Mouse (Mus musculus) T-helper 17 cell (primary cell): Measurements from ENCODE around the gene Zdhhc12.

Experiments used
- in situ Hi-C, 2 experiments: fragments of 300-600 bp; cut with MboI, MseI; formaldehyde crosslinking; loops; 1 replicate in 1 of 2; 2 replicates in 1 of 2; pipeline ENCODE4 v1.15.1; 2025; ENCODE audit warnings: high pct_unique_total_duplicates in 2 of 2

Zdhhc12 gene

DNA sequence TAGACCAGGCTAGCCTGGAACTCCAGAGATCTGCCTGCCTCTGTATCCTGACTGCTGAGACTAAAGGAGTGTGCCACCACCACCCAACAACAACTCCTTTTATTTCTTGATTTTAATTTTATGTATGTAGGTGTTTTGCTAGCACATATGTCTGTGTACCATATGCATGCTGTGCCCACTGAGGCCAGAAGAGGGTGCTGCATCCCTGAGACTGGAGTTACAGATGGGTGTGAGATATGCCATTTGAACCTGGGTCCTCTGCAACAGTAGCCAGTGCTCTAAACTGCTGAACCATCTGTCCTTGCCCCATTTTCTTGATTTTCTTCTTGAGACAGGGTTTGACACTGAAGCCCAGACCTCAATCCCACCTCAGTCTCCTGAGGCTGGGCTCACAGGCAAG, 12.9 kb upstream of the Zdhhc12 start:
- in situ Hi-C loops, result loop anchor here (10.0 kb wide), 1 partner anchor 58 kb away; no protein-coding TSS in a partner anchor

DNA sequence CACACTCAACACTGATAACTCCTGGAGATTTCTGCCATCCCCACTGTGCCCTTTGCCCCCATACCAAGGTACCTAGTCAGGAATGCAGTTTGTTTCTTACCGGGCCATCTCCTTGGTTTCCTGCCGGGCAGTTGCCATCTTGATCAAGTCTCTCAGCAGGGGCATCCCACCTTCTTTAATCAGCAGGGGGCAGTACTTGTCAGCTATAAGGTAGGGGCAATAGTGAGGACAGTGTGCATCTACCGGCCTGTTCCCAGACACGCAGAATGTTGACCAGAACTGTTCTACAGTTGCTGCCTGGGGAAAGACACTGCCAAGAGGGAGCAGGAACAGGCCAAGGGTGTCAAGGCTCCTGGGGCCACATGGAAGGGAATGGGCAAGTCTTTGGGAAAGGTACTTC, 6.8 kb upstream of the Zdhhc12 start:
- in situ Hi-C loops, result loop anchor here (10.0 kb wide), 1 partner anchor 65 kb away; no protein-coding TSS in a partner anchor

DNA sequence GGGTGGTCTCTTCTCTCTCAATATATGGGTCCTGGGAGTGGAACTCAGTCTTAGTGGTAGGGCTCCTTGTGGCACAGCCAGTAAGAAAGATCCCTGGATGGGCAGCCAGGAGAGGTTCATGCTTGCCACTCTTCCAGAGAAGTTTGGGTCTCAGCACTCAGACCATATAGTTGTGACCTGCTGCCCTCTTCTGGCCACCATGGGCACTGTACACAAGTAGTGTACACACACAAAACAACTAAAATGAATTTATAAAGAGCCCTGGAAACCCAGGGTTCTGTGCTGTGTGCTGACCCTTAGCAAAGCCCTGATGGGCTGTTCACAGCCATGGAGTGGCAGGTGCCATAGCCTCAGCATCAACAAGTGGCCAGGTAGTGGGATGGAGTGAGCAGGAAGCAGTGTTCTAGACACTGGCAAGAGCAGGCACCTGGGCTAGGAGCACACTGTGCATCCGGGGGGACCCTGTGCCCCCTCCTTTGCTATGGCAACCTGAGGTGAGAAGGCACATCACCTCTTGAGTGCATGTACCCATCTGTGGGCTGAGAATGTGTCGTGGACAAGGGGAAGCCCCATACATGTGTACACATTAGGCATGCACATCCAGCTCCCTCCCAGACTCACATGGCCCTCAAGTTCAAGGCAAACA, 2.6 kb upstream of the Zdhhc12 start:
- in situ Hi-C loops, result loop anchor here in 1 of 2 experiments (5.0 kb wide), 1 partner anchor 54 kb away; no protein-coding TSS in a partner anchor

DNA sequence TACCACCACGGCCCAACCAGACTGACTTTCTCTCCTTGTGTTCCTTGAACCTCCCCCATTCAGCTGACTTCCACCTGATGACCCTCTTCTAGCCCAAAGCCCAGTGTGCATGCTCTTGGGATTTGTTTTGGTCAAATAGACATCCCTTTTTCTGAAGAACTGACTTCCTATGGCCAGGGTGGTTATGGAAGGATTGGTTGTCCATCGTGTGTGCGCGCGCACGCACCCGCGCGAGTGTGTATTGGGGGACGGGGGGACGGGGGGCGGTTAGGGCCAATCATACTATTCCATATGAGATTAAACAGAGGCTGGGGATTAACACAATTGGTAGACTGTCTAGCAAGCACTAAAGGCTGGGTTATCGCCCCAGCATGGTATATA, 750 bp upstream of the Zdhhc12 start:
- in situ Hi-C loops, result loop anchor here in 1 of 2 experiments (5.0 kb wide), 1 partner anchor 47 kb away; the partner anchor contains the start of gene Wdr34

DNA sequence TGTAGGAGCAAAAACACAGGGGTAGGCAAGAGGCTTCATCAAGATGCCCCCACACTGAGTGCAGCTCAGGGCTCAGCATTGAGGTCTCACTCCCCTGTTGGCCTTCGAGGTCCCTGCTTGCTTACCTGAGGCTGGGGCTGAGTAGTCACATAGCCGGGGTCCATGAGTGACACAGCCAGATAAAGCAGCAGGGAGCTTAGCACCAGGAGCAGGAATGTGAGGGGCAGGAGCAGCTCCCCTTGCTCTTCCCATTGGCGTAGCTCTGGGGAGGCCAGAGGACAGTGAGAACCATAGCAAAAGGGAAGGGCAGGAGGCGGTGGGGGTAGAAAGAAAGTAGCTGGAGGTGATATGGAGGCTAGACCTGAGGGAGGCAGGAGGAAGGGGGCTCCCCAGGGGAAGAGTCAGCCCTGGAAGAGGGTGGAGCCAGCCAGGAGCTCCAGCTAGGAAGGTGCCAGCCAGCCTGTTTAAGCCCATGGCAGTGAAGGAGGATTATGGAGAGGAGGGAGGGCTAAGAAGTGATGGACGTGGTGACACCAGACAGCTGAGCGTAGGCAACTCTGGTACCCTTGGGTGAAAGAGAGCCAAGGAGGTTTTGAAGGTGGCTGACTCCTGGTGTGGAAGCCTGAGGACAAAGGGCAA, 1.0 kb downstream of the Zdhhc12 start:
- in situ Hi-C loops, result loop anchor here in 1 of 2 experiments (5.0 kb wide), 1 partner anchor 45 kb away; the partner anchor contains the start of gene Wdr34

DNA sequence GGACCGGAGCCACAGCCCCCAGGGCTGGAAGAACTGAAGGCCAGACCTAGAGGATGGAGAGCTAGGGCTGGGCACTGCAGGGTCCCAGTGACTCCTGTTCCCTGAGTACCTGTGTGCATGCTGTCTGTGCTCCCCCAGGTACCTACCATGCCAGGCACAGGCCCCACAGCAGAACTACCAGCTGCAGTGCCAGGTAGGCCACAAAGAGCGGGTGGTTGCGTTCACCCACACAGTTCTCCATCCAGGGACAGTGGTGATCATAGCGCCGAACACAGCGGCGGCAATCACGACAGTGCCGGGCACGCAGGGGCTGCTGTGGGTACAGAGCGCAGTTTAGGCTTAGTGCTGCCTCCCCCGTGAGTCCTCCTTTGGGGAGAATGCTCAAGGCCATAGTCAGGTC, 1.9 kb downstream of the Zdhhc12 start:
- in situ Hi-C loops, result loop anchor here in 1 of 2 experiments (5.0 kb wide), 1 partner anchor 44 kb away; the partner anchor contains the start of gene Wdr34

DNA sequence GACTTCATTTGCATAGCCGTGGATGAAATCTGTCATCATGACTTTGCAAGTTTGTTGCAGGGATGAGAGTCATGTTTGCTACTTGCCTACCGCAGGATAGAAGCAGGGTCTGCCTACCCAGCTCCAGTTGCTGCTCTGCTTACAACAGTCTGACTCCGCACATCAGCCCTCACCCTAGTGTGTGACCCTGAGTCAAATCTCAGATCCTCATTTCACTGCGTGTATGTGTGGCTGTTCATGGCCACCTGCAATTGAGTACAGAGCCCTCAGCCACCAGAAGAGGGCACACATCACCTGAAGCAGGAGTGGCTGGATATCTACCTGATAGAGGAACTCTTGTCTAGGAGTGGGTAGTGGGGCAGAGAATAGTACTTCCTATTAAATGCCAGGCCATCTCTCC, 6.1 kb downstream of the Zdhhc12 start:
- in situ Hi-C loops, result loop anchor here in 1 of 2 experiments (10.0 kb wide), 1 partner anchor 463 kb away; no protein-coding TSS in a partner anchor

DNA sequence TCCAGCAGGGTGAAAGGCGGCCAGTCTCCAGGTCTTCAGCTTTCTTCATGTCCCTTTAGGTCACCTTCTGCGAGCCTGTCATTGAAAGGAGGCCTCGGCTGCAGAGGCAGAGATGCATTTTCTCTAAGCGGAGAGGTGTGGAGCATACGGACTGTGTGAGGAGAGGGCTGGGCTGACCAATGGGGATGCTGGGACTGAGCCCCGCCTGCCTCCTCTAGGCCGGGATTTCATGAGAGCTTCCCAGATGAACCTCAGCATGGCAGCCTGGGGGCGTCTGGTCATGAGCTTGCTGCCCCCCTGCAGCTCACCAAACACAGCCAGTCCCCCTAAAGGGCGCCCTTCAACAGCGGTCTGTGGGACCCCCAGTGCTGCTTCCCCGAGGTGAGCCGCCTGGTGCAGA, 8.8 kb downstream of the Zdhhc12 start:
- in situ Hi-C loops, result loop anchor here in 1 of 2 experiments (10.0 kb wide), 1 partner anchor 460 kb away; no protein-coding TSS in a partner anchor

DNA sequence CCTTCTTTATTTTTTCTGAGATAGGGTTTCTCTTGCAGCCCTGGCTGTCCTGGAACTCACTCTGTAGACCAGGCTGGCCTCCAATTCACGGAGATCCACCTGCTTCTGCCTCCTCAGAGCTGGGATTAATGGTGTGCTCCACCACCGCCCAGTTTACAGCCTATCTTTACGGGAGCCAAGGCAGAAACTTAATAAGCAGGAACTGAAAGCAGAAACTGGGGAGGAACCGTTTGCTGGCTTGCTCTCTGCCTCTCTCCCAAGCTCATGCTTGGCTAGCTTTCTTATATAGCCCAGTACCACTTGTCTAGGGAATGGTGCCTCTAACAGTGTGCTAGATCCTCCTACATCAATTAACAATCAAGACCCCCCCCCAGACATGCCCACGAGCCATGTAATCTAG, 9.3 kb downstream of the Zdhhc12 start:
- in situ Hi-C loops, result loop anchor here in 1 of 2 experiments (10.0 kb wide), 1 partner anchor 459 kb away; no protein-coding TSS in a partner anchor

DNA sequence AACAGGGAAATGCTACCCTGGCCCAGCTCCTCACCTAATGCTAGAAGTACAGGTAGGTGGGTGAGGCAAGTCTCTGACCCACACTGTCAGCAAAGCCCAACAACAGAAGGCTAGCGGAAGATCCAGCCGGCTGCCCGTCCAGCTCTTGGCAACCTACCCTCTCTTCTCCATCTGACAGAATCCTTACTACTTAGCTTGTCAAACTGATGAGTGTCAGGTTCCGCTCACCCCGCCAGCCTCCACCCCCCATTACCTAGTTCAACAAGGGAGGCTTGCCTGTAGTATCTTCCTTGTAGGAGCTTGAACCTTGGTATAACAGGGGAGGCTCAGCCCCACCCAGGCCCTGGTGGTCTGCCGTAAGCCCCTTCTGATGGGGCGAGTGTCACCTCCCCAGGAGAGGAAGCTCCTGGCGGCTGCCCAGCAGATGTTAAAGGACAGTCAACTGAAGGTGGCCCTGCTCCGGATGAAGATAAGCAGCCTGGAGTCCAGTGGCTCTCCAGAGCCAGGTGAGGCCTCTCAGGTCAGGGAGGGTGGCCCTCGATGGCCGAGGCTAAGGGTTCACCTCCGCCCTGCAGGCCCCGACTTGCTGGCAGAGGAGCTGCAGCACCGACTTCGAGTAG, 13.2 kb downstream of the Zdhhc12 start:
- in situ Hi-C loops, result loop anchor here in 1 of 2 experiments (10.0 kb wide), 1 partner anchor 455 kb away; no protein-coding TSS in a partner anchor

DNA sequence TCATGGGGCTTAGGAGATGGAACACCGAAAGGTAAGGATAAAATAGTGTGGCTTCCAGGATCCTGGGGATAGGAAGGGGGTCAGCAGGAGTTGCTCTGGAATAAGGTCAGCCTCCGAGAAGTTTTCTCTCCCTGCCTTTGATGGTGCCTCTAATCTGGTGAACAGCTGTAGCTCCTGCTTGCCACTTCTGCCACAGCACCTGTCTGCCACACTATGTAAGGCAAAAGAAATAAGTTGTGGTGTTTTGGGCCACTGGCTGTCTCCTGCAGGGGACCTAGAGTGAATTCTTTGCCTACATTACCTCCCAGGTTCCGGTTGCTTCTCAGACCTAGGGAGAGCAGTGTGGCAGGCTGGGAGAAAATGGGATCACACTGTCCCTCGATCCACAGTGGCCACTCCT, 14.7 kb downstream of the Zdhhc12 start:
- in situ Hi-C loops, result no loop called here

DNA sequence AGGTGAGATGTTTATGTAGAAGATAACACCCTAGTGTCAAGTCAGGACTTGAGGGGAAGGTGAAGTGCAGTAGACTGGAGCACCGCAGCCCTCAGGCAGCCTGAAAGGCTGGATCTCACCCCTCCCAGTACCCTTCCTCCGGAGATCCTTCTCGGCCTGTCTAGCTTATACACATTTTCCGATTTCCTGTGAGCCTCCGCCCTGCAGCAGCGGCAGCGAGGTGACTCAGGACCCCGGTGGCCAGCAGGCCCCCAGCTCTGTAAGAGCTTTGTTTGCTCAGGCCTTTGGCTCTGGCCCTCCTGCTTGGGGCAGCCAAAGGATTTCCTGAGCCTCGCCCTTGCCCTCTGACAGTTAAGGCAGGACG, 15.1 kb downstream of the Zdhhc12 start:
- in situ Hi-C loops, result no loop called here

DNA sequence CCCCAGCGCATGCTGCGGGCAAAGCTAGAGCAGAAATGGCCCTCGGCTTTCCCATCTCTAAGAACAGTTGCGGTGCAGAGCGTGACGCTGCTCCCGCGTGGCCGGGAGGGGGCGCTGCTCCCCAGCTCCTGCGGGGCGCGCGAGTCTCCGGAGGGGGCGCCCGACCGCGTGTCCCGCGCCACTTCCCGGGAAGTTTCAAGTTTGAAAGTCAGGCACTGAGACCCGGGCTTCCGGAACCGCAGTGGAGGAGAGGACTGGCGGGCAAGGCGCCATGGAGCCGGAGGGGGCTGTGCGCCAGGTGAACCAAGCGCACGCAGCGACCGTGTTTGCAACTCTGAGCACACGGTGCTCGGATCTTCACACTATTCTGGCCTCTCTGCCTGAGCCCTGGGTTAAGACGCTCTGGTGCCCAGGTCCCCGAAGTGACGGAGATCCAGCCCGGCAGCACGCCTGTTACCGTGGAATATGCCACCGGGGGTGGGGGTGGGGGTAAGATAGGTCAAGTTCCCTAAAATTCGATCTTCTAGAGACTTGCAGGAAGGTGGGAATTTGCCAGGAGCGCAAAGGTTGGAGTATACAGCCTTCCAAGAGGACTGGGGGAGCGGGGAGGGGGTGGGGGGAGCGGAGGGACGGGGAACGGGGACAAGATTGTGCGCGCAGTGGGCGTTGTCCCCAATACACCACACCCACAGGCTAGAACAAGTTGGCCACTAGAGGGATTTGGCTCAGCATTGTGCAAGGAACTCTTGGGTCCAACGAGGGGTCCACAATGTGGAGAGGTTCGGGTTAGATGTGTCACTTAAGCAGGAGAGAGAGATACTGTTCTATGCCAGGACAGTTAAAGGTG, 15.7 kb downstream of the Zdhhc12 start, which contains the start of gene Pkn3:
Gene Pkn3 (plus strand): TSS at position 183 of the 847 bp plus-strand sequence.
- in situ Hi-C loops, result no loop called here

DNA sequence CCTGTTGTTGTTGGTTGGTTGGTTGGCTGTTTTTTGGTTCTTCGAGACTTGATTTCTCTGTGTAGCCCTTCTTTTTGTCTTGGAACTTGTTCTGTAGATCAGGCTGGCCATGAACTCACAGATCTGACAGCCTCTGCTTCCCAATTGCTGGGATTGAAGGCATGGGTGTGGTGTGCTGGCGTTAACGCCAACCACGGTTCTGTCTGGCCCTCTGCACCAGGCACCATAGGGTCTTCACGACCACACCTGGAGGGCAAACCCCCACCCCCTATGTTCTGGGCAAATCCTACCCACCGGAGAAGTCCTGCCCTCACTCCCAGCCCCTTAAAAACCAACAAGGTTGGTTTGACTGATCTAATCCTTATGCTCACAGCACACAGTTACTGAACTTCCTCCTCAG, 16.5 kb downstream of the Zdhhc12 start:
- in situ Hi-C loops, result no loop called here

DNA sequence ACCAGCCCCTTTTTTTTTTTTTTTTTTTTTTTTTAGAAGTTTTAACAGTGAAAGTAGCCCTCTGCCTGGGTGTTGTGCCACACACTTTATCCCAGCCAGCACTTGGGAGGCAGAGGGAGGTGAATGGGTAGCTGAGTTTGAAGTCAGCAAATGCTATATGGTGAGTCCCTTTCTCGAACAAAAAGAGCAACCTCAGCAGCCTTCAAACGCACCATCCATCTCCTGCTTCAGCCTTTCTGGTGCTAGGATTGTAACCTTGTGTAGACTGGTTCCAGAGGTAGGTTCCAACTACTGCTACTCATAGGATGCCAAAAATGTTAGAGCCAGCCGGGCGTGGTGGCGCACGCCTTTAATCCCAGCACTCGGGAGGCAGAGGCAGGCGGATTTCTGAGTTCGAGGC, 17.0 kb downstream of the Zdhhc12 start:
- in situ Hi-C loops, result no loop called here

DNA sequence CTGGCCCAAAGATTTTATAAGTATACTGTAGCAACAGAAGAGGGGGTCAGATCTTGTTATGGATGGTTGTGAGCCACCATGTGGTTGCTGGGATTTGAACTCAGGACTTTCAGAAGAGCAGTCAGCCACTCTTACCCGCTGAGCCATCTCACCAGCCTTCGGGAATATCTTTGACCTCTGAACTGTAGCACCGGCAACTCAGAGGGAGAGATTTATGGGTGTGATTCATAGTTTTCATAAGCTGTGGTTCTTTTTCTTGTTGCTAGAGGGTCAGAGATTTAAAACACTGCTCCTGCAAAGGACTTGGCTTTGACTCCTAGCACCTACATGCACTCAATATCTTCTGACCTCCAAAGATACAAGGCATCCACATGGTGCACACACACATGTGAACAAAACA, 17.8 kb downstream of the Zdhhc12 start:
- in situ Hi-C loops, result no loop called here

DNA sequence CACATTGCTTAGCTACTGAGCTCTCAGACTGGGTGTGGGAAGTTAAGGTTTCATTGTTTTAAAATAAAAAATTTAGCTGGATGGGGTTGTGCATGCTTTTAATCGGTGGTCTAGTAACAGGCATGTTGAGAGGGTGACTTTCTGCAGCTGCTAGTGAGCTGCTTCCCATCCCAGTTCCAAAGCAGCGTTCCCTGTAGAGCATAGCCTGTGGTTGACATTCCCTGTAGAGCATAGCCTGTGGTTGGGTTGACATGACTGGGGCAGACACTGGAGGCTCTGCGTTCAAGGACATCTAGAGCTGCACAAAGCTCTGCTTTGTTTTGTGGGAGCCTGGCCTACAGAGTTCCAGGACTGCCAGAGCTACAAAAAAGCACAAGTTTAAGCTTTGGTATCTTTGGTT, 20.2 kb downstream of the Zdhhc12 start:
- in situ Hi-C loops, result no loop called here

DNA sequence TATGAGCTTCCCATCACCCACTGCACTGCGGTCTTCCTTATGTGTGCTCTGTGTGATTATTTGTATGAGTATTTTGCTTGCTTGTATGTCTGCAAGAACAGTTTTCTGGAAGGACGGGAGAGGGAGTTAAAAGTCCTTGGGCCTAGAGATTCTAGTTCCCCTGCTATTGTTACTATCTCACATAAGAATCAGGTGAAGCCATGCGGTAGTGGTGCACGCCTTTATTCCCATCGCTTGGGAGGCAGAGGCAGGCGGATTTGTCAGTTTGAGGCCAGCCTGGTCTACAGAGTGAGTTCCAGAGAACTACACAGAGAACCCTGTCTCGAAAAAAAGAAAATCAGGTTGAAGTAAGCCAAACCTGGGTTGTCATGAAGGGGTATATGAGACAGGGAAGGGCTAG, 20.6 kb downstream of the Zdhhc12 start:
- in situ Hi-C loops, result no loop called here

DNA sequence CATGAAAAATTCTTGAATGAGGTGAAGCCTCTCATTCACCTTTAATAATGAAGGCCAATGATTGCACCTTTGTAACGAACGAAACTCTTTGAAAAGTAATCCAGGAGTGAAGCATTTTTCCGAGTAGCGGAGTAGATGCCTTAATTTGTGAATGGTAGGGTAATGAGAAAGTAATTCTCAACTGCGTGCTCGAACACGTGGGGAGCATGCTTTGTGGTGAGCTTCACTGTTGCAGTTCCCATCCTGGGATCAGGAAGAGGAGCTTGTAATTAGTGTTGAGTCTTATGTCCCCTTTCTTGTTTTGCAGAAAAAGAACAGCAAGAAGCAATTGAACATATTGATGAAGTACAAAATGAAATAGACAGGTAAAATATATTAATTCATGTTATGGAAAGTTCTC, 25.5 kb downstream of the Zdhhc12 start:
- in situ Hi-C loops, result loop anchor here in 1 of 2 experiments (10.0 kb wide), 1 partner anchor 757 kb away; no protein-coding TSS in a partner anchor

DNA sequence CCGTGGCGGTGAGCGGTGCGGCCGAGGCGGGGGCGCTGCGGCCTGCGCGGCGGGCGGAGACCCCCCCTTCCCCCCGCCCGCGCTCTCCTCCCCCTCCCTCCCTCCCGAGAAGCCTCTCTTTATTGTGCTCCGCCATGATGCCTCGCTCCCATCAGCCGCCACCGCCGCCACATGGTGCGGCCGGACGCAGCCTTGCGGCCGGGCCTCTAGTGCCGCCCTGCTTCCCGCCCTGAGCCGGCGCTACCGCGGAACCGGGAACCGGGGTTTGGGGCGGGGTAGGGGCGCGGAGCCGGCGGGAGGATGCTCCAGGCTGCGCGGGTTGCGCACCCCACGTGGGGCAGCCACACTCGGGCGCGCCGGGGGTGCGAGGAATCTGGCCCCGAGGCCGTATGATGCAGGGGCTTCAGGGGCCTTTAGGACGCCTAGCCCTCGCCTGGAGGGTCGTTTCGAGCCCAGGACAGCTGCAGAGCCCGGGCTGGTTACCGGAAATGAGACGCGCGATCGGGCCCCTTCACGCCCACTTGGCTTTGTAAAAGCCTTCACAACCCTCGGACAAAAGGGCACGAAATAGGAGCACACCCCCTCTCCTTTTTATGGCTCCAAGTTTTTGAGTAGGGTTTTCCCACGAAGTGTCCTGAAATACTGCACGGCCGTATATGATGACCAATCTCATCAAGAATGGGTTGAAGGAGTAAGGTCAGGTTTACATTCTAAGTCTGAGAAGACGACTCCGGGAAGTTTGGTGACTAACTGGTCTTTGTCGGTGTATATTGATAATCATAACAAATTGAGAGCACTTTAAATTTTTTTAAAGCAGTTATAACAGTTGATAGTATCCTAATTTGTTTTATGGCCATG, 26.2 kb downstream of the Zdhhc12 start:
- in situ Hi-C loops, result loop anchor here in 1 of 2 experiments (10.0 kb wide), 1 partner anchor 758 kb away; no protein-coding TSS in a partner anchor
